Mouse (Mus musculus): ENCODE measurements around the gene Vamp2. TPM values are rescaled to one million over a fixed set of nuclear protein-coding genes. Genes with fewer than 3 reads are reported as not detected.

The Vamp2 gene
- total RNA-seq, 2 experiments from 2014 or later: 579 to 594 TPM

DNA sequence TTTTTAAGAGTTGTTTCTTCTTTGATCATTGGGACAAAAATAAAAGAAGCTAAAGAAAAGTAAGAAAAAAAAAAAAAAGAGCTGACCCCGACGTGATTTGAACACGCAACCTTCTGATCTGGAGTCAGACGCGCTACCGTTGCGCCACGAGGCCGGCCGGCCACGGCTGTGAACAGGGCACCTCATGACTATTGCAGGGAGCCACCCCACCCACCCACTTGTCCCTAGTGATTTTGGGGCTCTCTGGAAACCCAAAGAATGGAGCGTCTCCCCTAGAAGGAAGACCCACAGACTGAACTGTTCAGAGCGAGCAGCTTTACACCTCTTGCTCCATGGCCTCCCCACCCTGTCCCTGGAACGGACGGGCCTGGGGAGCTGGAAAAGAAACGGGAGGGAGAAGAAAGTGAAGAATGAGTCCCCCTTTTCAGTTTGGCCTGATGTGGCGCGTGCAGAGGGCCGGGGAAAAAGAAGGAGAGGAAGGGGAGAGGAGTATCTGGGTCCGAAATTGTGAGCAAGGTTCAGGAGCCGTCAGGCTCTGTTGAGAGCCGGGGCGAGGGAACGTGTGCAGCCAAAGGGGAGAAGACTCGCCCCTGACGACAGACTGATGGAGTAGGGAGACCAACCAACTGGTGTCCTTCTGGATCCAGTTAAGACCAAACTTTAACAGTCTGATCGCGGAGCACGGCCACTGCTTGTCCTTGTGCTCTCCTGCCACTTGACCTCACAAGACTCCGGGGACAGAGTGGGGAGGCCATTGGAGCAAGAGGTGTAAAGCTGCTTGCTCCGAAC lies 24.7 kb upstream of the Vamp2 start:
- intact Hi-C loops (cut with DNase I): loop anchor here (2.0 kb wide), 2 partner anchors 23 to 59 kb away; partner anchors contain the start of gene 9130213A22Rik
- DNase-seq: peak; percentile 88

DNA sequence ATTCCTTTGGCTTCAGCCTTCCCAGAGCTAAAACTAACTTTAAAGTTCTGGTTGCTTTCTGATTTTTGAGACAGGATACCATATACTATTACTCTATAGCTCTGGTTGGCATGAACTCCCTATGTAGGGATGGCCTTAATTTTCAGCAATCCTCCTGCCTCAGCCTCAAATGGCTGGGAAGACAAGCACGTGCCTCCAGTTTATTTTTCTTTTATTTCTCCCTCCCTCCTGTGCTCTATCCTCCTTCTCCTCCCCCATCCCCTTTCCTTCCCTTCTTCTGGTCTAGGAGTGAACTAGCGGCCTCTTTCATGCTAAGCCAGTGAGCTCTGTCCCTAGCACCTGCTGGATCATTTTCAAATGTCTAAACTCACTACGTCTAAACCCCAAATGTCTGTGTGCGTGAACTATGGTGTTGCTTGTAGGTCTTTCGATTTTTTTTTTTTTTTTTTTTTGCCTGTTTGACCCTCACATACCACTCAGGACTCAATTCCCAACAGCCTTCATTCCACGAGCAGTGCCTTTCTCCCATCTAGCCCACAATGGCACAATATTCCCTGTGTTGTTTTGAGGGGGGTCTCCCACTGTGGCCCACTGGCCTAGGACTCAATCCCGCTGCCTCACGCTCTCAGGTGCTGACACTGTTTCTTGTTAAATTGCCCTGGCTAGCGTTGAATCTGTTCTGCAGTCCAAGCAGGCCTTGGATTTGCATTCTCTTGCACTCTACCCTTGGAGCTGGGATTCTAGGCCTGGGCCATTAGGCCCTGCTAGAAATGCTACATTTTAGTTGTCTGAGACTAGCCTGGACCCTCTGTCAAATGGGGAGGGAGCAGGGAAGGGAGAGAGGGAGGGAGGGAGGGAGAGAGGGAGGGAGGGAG lies 23.8 kb upstream of the Vamp2 start:
- intact Hi-C loops (cut with DNase I): no loop called here

DNA sequence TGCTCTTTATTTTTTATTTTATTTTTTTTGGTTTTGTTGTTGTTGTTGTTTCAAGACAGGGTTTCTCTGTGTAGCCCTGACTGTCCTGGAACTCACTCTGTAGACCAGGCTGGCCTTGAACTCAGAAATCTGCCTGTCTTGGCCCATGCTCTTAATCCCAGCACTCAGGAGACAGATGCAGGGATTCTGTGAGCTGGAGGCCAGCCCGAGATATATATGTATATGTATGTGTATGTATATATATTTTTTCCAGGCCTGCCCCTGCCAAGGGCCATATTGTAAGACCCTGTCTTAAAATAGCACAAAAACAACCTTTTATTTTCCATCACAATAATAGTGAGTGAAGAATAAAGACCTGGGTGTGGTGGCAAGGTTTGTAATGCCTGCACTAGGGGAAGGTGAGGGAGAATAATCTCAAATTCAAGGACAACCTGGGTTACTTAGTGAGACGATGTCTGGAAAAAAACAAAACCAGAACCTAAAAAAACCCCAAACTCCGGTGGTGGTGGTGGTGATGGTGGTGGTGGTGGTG lies 22.8 kb upstream of the Vamp2 start:
- intact Hi-C loops (cut with DNase I): no loop called here
- DNase-seq: no peak

More for the DNA sequence above, 23.8 kb upstream of the Vamp2 start:
- DNase-seq: no peak

DNA sequence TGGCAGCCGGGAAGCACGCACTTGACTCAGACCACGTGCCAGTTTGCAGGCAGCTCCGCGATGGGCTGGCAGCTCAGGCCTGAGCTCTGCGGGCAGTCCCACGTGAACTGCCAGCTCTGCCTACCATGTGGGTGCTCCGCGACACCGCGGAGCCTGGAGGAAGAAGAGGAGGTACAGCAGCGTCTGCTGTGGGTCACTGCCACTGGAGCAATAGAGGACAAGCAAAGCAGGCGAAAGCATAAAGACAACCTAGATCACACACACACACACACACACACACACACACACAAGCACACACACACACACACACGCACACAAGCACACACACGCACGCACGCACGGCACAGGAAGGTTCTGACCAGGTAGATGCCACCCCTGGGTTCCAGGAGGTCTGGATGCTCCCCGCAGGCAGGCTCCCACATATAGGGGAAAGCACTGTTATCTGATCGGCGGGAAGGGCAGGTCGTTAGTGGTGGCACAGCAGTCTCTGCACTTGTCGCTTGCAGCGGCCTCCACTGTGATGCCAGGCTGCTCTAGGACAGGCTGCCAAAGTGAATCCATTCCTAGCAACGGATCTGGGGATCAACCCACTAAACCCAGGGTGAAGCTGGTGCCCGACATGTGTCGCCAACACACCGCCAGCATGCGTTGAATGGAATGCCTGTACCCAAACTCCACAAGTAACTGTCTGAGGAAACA lies 22.0 kb upstream of the Vamp2 start:
- no peak for DNase-seq
- intact Hi-C loops (cut with DNase I): no loop called here

DNA sequence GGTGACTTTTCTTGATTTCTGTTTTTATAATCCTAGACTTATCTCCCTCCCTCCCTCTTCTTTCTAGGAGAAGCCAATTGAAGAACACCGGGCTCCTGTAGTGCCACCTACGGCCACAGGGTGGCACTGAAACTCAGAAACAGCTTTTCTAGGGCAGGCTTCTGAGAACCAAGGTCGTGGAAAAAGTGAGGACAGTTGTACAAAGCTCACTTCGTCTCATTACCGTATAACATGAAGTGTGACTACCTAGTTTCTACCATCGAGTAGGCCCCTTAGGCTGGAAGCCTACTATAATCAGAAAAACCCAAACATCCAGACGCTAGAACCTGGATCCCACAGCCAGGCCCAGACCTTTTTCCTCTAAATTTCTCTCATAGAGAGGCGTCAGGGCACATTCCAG lies 21.3 kb upstream of the Vamp2 start:
- intact Hi-C loops (cut with DNase I): no loop called here
- peak; percentile 89 for DNase-seq

DNA sequence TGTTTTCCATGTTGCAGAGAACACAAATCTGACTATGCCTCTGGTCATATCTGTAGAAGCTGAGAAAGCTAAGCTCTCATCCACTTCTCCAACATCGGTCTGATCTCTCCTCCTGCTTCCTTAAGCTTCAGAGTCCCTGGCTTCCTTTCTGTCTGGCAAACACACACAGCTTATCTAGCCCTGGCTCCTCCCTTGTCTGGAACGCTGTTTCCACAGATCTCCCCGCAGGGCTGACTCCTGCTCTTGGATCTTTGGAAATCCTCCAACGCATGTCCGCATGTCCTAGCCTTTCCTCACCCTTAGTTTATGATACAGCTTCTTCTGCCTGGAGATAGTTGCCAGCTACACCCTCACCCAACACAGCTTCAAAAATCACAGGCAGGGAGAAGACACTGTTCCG lies 20.7 kb upstream of the Vamp2 start:
- DNase-seq: no peak
- intact Hi-C loops (cut with DNase I): no loop called here

DNA sequence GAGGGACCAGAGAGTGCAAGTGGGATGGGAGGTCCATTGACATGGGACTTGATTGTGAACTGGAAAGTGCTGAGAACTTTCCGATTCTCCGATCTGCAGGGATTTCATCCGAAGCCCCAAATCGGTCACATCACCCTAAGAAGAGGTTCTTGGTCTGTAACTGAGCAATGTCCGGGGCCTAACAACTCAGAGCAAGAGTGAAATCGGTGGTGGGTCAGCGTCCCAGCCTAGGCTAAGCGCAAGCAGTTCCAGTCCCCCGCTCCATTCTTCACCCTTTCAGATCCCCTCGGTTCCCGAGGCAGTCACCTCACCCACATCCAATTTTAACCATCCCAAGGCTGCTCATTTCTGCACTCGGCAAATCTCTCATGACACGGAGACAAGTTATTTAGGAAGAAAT lies 18.2 kb upstream of the Vamp2 start:
- intact Hi-C loops (cut with DNase I): no loop called here
- DNase-seq: no peak

DNA sequence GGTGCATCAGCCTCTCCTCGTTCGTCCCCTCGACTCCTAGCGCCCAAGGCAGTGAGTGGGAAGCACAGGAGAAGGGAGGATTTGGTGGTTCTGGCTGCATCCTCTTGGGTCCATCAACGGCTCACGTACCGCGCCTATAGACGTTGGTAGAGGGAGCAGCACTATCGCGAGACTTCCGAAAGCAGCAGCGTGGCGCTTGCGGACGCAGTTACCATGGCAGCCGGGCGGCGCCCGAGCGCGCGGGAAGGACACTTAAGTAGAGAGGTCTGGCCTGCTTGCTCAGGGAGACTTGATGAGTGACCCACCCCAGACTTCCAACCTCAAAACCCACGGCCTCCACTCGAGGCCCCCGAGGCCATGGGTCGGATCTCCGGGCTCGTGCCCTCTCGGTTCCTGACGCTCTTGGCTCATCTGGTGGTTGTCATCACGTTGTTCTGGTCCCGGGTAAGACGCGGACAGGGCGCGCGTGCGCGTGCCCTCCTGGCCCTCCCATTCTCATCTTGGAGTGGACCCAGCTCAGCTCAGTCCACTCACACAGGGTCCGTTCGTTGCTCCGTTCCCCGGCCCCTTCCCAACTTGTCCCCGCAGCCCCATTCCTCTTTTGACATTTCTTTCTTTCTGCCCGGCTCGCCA lies 17.6 kb upstream of the Vamp2 start, which contains the start of gene Tmem107:
Gene Tmem107 (plus strand): TSS at position 217 of the 633 bp plus-strand sequence.
- intact Hi-C loops (cut with DNase I): no loop called here
- peak; percentile 95 for DNase-seq

DNA sequence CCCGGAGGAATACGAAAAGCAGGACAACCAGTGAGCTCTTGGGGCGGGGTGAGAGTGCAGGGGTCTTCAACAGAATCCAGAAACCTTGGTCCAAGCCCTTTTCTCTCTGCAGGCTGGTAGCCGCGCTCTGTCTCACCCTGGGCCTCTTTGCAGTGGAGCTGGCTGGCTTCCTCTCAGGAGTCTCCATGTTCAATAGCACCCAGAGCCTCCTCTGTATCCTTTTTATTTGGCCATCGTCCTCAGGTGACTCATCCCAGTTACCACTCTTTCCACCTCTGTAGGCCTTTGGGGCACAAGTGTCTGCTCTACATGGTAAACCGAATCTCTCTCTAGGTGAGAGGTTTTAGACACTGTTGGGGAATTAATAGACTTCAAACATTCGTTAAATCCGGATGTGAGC lies 17.0 kb upstream of the Vamp2 start:
- intact Hi-C loops (cut with DNase I): no loop called here
- DNase-seq: no peak

DNA sequence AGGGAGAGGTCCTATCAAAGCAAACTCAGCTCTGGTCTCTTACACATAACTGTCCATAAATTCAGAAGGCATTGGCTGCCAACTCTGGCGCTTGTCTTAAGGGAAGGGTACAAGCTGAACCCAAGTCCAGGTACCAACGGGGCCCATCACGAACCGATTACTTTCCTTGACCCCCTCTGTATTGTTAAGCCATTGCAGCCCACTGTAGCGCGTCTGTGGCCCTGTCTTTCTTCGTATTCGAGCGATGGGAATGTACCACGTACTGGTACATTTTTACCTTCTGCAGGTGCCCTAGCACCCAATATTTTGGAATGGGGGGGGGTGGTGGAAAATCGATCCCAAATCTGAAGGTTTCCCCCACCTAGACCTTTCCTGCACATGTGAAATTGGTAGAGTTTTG lies 16.1 kb upstream of the Vamp2 start:
- no peak for DNase-seq
- intact Hi-C loops (cut with DNase I): no loop called here

DNA sequence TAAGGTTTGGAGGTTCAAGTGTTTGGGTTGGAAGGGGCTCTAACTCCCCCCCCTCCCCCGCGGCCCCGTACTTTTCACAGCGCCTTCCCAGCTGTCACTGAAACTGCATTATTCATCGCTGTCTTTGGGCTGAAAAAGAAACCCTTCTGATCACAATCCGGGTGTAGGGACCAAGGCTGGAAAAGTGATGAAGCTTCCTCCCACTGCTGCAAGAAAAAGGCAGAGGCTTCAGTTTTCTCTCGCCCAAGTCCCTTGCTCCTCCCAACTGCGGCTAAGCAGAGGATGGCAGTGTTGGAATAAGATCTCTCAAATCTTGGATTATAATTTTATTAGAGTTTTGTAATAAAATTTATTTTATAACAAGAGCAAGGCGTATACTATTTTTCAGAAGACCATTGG lies 15.6 kb upstream of the Vamp2 start:
- intact Hi-C loops (cut with DNase I): no loop called here
- no peak for DNase-seq

DNA sequence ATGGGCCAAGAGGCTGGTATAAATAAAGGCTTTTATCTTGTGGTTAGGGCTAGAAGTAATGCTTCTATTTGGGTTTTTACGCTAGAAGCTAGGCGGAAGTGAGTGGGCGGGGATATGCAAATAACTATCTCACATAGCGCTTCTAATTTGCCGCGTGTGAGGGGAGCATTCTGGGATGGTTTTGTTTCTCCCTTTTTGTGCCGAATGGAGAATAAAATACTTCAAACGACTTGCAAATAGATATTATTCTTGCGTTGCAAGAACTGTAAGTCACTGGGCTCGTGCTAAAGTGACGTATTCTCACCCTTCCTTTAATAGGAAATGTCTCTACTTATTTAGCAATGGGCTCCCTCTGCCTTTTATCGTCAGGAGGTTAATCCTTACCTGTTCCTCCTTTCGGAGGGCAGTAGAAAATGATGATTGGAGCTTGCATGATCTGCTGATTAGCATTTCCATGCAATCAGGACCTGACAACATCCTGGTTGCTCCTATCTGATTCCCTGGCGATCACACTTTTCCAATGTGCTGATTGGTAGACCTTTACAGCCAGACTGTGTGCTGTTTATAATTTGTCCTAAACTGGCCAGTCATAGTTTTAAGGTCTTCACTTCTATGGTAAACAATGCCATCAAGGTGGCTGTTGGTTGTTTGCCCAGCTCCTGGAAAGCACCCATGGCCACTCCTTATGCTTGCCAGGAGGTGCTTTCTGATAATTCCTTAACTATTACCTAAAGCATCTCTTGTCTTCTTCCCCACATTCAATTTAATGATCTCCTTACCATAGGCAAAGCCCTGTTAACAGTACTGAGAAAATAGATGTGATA lies 15.0 kb upstream of the Vamp2 start:
- peak; percentile 82 for DNase-seq
- intact Hi-C loops (cut with DNase I): no loop called here

DNA sequence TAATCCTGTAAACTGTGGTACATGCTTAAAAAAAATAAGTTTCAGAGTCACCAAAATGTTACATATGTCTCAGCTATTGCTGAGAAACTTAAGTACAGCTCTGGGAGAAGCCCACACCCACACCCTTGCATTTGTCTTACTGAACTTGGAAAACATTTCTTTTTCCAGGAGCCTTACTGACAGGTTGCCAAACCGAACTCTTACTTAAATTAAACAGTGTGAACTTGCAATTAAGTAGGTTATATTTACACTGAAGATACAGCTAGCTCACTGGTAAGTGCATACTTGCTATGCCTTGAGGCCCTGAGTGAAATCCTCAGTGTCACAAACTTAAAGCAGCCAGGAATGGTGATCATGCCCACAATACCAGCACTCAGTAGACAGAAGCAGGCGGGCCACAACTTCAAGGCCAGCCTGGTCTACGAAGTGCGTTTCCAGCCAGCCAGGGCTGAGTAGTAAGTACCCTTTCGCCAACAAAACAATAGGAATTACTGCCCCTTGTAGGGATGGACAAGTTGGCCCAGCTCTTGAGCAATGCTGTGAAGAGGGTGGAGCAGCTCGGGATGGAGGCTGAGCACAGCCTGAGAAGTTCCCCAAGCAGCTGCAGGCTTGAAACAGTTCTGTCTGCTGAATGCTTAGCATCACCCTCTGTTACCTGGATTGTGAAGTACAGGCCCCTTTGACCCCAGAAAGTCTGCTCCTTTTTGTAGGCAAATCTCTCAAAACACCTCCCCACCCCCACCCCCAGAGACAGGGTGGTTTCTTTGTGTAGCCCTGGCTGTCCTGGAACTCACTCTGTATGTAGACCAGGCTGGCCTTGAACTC lies 14.1 kb upstream of the Vamp2 start:
- intact Hi-C loops (cut with DNase I): no loop called here
- no peak for DNase-seq

DNA sequence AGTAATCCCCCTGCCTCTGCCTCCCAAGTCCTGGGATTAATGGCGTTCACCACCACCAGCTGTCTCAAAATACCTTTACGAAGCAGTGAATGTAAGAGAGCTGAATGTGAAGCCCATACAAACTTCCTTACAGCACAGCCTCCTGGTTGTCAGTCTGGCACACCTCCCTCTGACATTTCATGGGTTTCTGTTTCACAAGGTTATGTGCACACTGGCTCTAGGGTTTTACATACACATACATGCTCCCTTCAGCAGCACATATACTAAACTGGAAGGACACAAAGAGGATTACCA lies 13.6 kb upstream of the Vamp2 start:
- intact Hi-C loops (cut with DNase I): no loop called here

DNA sequence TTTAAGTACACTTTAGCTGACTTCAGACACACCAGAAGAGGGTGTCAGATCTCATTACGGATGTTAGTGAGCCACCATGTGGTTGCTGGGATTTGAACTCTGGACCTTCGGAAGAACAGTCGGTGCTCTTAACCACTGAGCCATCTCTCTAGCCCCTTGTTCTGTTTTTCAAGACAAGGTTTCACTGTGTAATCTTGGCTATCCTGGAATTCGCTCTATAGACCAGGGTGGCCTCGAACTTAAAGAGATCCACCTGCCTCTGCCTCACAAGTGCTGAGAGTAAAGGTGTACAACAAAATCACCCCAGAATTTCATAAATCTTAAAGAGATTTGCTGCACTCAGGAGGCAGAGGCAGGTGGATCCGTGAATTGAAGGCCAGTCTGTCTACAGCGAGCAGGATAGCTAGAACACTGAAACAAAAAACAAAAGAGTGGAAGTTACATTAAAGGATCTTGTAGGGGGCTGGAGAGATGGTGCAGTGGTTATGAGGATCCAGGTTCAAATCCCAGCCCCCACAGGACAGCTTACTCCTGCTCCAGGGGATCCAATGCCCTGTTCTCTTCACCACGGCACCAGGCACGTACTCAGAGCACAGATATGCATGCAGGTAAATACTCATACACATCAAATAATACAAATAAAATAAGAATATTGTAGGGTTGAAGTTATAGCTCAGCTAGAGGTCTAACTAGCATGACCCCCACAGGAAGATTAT lies 12.4 kb upstream of the Vamp2 start:
- no peak for DNase-seq
- intact Hi-C loops (cut with DNase I): no loop called here

More for the DNA sequence above, 13.6 kb upstream of the Vamp2 start:
- DNase-seq: no peak

DNA sequence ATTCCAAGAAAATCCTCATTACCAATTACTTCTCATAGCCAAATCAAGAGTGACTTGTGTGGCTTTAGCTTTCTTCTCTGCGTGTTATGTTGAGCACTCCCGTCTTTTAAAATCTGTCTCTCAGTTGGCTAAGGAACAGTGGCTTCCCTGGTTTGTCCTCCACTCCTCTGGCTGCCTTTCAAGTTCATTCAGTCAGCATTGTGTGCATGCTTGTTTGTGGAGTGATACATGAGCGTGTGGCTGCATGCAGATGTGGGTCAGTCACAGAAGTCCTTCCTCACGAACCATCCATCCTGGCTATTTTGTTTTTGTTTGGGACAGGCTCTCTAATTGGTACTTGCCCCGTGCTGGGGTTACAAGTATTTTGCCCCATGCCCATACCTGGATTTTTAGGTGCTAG lies 11.7 kb upstream of the Vamp2 start:
- intact Hi-C loops (cut with DNase I): no loop called here
- no peak for DNase-seq

DNA sequence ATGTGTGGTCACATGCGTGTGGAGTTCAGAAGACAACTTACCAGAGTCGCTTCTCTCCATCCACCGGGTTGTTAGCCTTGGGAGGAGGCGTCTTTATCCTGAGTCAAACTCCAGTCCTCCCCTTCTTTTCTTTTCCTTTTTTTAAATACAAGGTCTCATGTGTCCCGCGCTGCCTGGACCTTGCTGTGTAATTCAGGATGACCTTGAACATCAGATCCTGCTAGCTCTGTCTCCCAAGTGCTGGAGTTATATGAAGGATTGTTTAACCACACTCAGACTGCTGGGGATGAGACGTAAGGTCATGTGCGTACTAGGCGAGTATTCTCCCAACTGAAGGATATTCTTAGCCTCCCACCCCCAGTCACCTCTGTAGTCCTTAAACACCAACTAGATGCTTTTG lies 11.0 kb upstream of the Vamp2 start:
- DNase-seq: no peak
- intact Hi-C loops (cut with DNase I): no loop called here

DNA sequence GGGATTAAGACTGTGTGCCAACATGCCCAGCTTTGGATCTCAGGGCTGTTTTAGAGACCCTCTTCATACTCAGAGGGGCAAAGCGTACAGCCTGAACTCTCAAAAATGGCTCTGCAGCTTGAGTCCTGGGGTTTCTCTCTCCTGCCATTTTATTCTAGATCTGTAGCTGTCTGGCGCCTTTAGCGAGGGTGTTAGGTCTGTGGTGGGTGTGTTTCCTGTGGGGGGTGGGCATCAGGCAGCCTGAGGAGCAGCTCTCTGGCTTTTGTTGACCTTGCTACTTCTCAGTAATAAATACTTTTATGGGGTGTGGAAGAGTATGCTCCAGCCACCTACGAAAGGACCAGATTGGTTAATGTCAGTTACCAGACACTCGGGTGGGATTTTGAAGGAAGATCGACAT lies 10.2 kb upstream of the Vamp2 start:
- intact Hi-C loops (cut with DNase I): no loop called here

More for the DNA sequence above, 10.2 kb upstream of the Vamp2 start:
- DNase-seq: no peak
